Mouse (Mus musculus): ENCODE data around the gene A730061H03Rik. TPM values are rescaled to one million over a fixed set of nuclear protein-coding genes. Genes with fewer than 3 reads are reported as not detected.

Gene A730061H03Rik
- polyA plus RNA-seq, 1 experiment, result not detected

- H3K4me3 ChIP-seq (ENCODE audit: insufficient read depth, low read length), result no peak overlapping the region
- peak; percentile 31; the same call in 1 of the 2 replicates for TF ChIP-seq POLR2A (IDR thresholded peaks at IDR 0.05; ENCODE audit: low read depth, low read length)
- no peak for TF ChIP-seq CTCF (IDR thresholded peaks at IDR 0.05; ENCODE audit: borderline replicate concordance, insufficient read depth, low read length)
- no peaks in the 10 kb centered on the region for H3K4me1 ChIP-seq (ENCODE audit: control insufficient read depth, insufficient read depth, low read length)
- H3K27ac ChIP-seq (ENCODE audit: insufficient read depth, low read length), result no peak overlapping the region
These were observed 21.9 kb upstream of the A730061H03Rik start for GRCm38 (mm10) chr14:55581981-55582681.

GRCm38 (mm10) chr14:55580731-55581130 lies 20.5 kb upstream of the A730061H03Rik start:
- Histone ChIP-seq H3K27ac (ENCODE audit: insufficient read depth, low read length) (no peak overlapping the region), H3K4me1 (ENCODE audit: control insufficient read depth, insufficient read depth, low read length) (no peaks in the 10 kb centered on the region), H3K4me3 (ENCODE audit: insufficient read depth, low read length) (no peak overlapping the region)
- TF ChIP-seq POLR2A (IDR thresholded peaks at IDR 0.05; ENCODE audit: low read depth, low read length) (no peak), CTCF (IDR thresholded peaks at IDR 0.05; ENCODE audit: borderline replicate concordance, insufficient read depth, low read length) (no peak)

- no peak for TF ChIP-seq POLR2A (IDR thresholded peaks at IDR 0.05; ENCODE audit: low read depth, low read length)
- TF ChIP-seq CTCF (IDR thresholded peaks at IDR 0.05; ENCODE audit: borderline replicate concordance, insufficient read depth, low read length), result no peak
- Histone ChIP-seq H3K27ac (ENCODE audit: insufficient read depth, low read length) (no peak overlapping the region), H3K4me1 (ENCODE audit: control insufficient read depth, insufficient read depth, low read length) (no peaks in the 10 kb centered on the region), H3K4me3 (ENCODE audit: insufficient read depth, low read length) (no peak overlapping the region)
These were observed 19.6 kb upstream of the A730061H03Rik start for GRCm38 (mm10) chr14:55579511-55580496.

GRCm38 (mm10) chr14:55578668-55579269 lies 18.6 kb upstream of the A730061H03Rik start:
- peak overlapping the region; percentile 82 for H3K4me3 ChIP-seq (ENCODE audit: insufficient read depth, low read length)
- H3K27ac ChIP-seq (ENCODE audit: insufficient read depth, low read length), result no peak overlapping the region
- no peak for TF ChIP-seq POLR2A (IDR thresholded peaks at IDR 0.05; ENCODE audit: low read depth, low read length)
- TF ChIP-seq CTCF (IDR thresholded peaks at IDR 0.05; ENCODE audit: borderline replicate concordance, insufficient read depth, low read length), result no peak
- H3K4me1 ChIP-seq (ENCODE audit: control insufficient read depth, insufficient read depth, low read length), result no peaks in the 10 kb centered on the region

GRCm38 (mm10) chr14:55577871-55578667 lies 17.9 kb upstream of the A730061H03Rik start, which contains the start of gene Psme1:
Gene Psme1, plus strand, starts transcription at chr14:55578123.
- TF ChIP-seq POLR2A (IDR thresholded peaks at IDR 0.05; ENCODE audit: low read depth, low read length) (peak; percentile 73), CTCF (IDR thresholded peaks at IDR 0.05; ENCODE audit: borderline replicate concordance, insufficient read depth, low read length) (no peak)

GRCm38 (mm10) chr14:55576376-55576775 lies 16.2 kb upstream of the A730061H03Rik start:
- TF ChIP-seq CTCF (IDR thresholded peaks at IDR 0.05; ENCODE audit: borderline replicate concordance, insufficient read depth, low read length), result no peak
- TF ChIP-seq POLR2A (IDR thresholded peaks at IDR 0.05; ENCODE audit: low read depth, low read length), result no peak
- Histone ChIP-seq H3K4me3 (ENCODE audit: insufficient read depth, low read length) (no peak overlapping the region), H3K27ac (ENCODE audit: insufficient read depth, low read length) (no peak overlapping the region), H3K4me1 (ENCODE audit: control insufficient read depth, insufficient read depth, low read length) (no peaks in the 10 kb centered on the region)

More at GRCm38 (mm10) chr14:55577871-55578667, 17.9 kb upstream of the A730061H03Rik start, which contains the start of gene Psme1:
- Histone ChIP-seq H3K4me3 (ENCODE audit: insufficient read depth, low read length) (peak within 1 kb of the TSS; percentile 82), H3K4me1 (ENCODE audit: control insufficient read depth, insufficient read depth, low read length) (no peaks in the 10 kb centered on the region), H3K27ac (ENCODE audit: insufficient read depth, low read length) (peak within 1 kb of the TSS; percentile 30; the same call in 1 of the 2 replicates)

- no peak for TF ChIP-seq POLR2A (IDR thresholded peaks at IDR 0.05; ENCODE audit: low read depth, low read length)
- no peak for TF ChIP-seq CTCF (IDR thresholded peaks at IDR 0.05; ENCODE audit: borderline replicate concordance, insufficient read depth, low read length)
- Histone ChIP-seq H3K27ac (ENCODE audit: insufficient read depth, low read length) (no peak overlapping the region), H3K4me1 (ENCODE audit: control insufficient read depth, insufficient read depth, low read length) (no peaks in the 10 kb centered on the region), H3K4me3 (ENCODE audit: insufficient read depth, low read length) (no peak overlapping the region)
These were observed 15.5 kb upstream of the A730061H03Rik start for GRCm38 (mm10) chr14:55575711-55576110.

GRCm38 (mm10) chr14:55575302-55575701 lies 15.1 kb upstream of the A730061H03Rik start, which contains the start of gene Fitm1:
Gene Fitm1, plus strand, starts transcription at chr14:55575617.
- H3K4me1 ChIP-seq (ENCODE audit: control insufficient read depth, insufficient read depth, low read length), result no peaks in the 10 kb centered on the region
- H3K4me3 ChIP-seq (ENCODE audit: insufficient read depth, low read length), result no peak within 1 kb of the TSS
- TF ChIP-seq CTCF (IDR thresholded peaks at IDR 0.05; ENCODE audit: borderline replicate concordance, insufficient read depth, low read length) (no peak), POLR2A (IDR thresholded peaks at IDR 0.05; ENCODE audit: low read depth, low read length) (no peak)
- no peak within 1 kb of the TSS for H3K27ac ChIP-seq (ENCODE audit: insufficient read depth, low read length)

Measured in embryonic fibroblast, embryonic 13.5 days (primary cell).